Mouse (Mus musculus) ES-Bruce4 (cell line): ENCODE measurements around the gene Gas7. TPM values are rescaled to one million over a fixed set of nuclear protein-coding genes. Genes with fewer than 3 reads are reported as not detected.
A peak's percentile ranks its signal among the peaks of the same experiment; 100 is the strongest.

Source experiments
- H3K27ac ChIP-seq: 2 replicates; pipeline ENCODE4 v1.5.1; 2012; ENCODE audit warnings: low read length, inconsistent platforms; ENCODE audit not compliant: insufficient read depth
- H3K27me3 ChIP-seq: 2 replicates; pipeline ENCODE4 v1.6.1; 2012; ENCODE audit warnings: mild to moderate bottlenecking, low read length, inconsistent platforms; ENCODE audit not compliant: control insufficient read depth, poor library complexity, insufficient read depth, severe bottlenecking
- H3K36me3 ChIP-seq: 2 replicates; pipeline ENCODE4 v1.6.1; 2012; ENCODE audit warnings: inconsistent platforms, mild to moderate bottlenecking, low read length, moderate library complexity; ENCODE audit not compliant: control insufficient read depth, poor library complexity, insufficient read depth, severe bottlenecking
- H3K4me1 ChIP-seq: one replicate; pipeline ENCODE4 v1.8.1; 2011; ENCODE audit warnings: low read length; ENCODE audit not compliant: control insufficient read depth, insufficient read depth
- H3K4me3 ChIP-seq: 2 replicates; pipeline ENCODE4 v1.5.1; 2011; ENCODE audit warnings: low read depth, mild to moderate bottlenecking, low read length
- H3K9ac ChIP-seq: 2 replicates; pipeline ENCODE4 v1.6.1; 2012; ENCODE audit warnings: low read depth, mild to moderate bottlenecking, inconsistent platforms; ENCODE audit not compliant: poor library complexity, severe bottlenecking
- H3K9me3 ChIP-seq: replicated peaks from 2 replicates; pipeline ENCODE4 v1.6.1; 2012; ENCODE audit warnings: mild to moderate bottlenecking, low read length, inconsistent platforms; ENCODE audit not compliant: control insufficient read depth, poor library complexity, insufficient read depth, severe bottlenecking
- CTCF ChIP-seq: IDR thresholded peaks from one replicate; pipeline ENCODE4 v1.8.1; 2011; ENCODE audit warnings: low read depth, low read length
- EP300 ChIP-seq: IDR thresholded peaks from 2 replicates; pipeline ENCODE4 v1.6.1; 2011; ENCODE audit warnings: low read depth, low read length; ENCODE audit not compliant: insufficient read depth
- POLR2A ChIP-seq: IDR thresholded peaks from one replicate; pipeline ENCODE4 v1.8.1; 2011; ENCODE audit warnings: low read length; ENCODE audit not compliant: insufficient read depth
- polyA plus RNA-seq: library from polyadenylated mRNA; stranded (reverse); fragments of >200 nt; gene quantifications from 2 replicates; pipeline ENCODE4 v1.2.4, GENCODE M21; 2011; ENCODE audit warnings: low read depth; ENCODE audit not compliant: missing spikeins, insufficient read depth, insufficient read length

Gas7 gene
- polyA plus RNA-seq, 1 experiment: 2.3 TPM

DNA sequence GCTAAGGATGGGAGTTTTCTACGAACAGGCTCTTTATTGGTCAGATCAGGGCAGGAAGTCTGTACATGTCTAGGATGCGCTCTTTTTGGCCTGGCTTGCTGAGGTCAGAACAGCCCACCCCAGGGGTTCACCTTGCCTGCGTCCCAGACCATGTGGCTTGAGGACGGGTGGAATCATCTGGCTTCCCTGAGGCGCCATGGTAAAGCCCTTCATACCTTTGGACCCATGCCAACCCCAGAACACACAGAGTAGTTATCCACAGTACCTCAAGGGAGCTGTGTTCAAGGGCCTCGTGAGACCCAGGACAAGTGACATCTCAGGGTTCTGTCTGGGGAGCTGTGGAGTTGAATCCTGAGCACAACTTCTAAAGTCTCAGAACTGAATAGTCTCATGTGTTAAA is 196.5 kb downstream of the Gas7 start:
- Histone ChIP-seq H3K9ac (no peak overlapping the region), H3K27ac (no peak overlapping the region), H3K27me3 (no peaks in the 10 kb centered on the region), H3K36me3 (no peaks in the 10 kb centered on the region), H3K4me1 (peaks cover 10% of the 10 kb centered on the region), H3K4me3 (no peak overlapping the region), H3K9me3 (no peaks in the 10 kb centered on the region)
- no peak for TF ChIP-seq CTCF
- no peak for TF ChIP-seq EP300
- no peak for TF ChIP-seq POLR2A

DNA sequence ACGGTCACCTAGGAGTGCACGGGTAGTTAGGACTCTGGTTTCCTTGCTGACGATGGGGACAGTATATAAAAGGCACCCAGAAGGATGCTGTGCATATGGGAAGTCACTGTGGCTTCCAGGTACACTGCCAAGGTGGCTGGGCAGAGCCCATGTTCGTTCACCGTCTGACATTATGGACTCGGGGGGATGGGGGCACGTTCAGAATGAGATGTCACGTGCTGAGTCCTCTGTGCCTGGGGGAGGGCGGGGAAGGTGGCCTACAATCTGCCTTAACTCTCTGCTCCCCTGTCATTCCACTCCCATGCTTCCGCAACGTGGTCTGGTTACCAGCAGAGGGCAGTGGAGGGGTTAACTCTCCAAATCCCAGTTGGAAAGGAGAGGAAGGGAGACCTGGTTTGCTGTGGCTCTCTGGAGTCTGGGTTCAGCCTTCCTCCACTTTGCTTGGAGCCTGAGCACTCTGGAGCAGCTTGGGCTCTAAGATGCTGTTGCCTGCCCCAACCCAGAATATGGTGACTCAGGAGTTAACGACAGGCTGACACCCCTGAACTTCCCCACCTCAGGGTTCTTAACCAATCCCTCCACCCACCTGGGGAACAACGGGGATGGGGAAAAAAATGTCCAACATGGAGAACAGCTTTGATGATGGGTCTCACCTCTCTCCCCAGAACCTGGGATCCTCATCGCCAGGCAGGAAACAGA is 197.1 kb downstream of the Gas7 start:
- Histone ChIP-seq H3K27ac (no peak overlapping the region), H3K4me1 (peaks cover 15% of the 10 kb centered on the region), H3K4me3 (no peak overlapping the region), H3K27me3 (no peaks in the 10 kb centered on the region), H3K9ac (no peak overlapping the region), H3K36me3 (no peaks in the 10 kb centered on the region), H3K9me3 (no peaks in the 10 kb centered on the region)
- no peak for TF ChIP-seq EP300
- TF ChIP-seq POLR2A: no peak
- peak; percentile 79 for TF ChIP-seq CTCF

DNA sequence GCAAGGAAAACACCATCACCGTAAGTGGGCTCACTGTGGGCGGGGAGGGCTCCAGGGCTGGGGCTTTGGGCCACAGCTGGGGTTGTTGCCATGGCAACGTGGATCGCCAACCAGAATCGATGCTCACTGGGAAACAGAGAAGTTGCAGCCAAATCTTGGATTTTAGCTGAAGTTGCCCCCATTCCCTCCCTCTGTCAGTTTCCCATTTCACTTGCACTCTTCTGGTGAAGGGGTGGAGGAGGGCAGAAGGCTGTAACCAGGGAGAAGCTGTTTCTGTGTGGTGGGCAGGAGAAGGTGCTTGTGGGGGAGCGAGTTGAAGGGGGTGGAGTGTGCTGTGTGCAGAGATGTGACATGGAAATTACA is 197.6 kb downstream of the Gas7 start:
- H3K36me3 ChIP-seq: no peaks in the 10 kb centered on the region
- no peaks in the 10 kb centered on the region for H3K9me3 ChIP-seq
- peaks cover 15% of the 10 kb centered on the region for H3K4me1 ChIP-seq
- no peak for TF ChIP-seq CTCF
- no peak for TF ChIP-seq EP300
- TF ChIP-seq POLR2A: no peak
- no peak overlapping the region for H3K27ac ChIP-seq
- no peak overlapping the region for H3K9ac ChIP-seq
- no peak overlapping the region for H3K4me3 ChIP-seq
- H3K27me3 ChIP-seq: no peaks in the 10 kb centered on the region

DNA sequence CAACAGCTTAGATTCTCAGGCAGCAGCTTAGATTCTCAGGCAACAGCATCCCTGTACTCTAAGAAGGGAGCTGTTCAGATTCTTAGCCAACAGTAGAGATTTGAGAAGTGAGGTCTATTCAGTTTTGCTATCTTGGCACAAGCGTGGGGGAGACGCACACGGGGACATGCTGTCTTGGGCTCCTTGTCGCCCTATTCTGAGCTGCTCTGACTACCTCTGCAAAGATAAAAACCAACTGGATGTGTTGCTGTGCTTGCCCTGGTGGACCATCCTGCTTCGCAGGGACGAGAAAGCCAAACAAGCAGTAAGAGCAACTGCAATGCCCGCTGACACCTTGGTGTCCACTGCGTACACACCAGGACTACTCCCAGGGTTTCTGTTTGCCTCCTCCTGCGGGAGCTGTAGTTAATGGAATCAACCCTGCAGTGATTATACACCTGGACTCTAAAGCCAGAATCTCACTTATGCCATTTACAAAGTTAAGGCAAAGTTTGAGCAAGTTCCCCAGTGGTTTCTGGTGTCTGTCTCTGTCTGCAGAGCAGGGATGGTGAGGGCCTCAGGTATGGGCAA is 198.4 kb downstream of the Gas7 start:
- Histone ChIP-seq H3K4me1 (peaks cover 15% of the 10 kb centered on the region), H3K4me3 (no peak overlapping the region), H3K27me3 (no peaks in the 10 kb centered on the region), H3K36me3 (no peaks in the 10 kb centered on the region), H3K9ac (no peak overlapping the region), H3K27ac (no peak overlapping the region), H3K9me3 (no peaks in the 10 kb centered on the region)
- no peak for TF ChIP-seq EP300

DNA sequence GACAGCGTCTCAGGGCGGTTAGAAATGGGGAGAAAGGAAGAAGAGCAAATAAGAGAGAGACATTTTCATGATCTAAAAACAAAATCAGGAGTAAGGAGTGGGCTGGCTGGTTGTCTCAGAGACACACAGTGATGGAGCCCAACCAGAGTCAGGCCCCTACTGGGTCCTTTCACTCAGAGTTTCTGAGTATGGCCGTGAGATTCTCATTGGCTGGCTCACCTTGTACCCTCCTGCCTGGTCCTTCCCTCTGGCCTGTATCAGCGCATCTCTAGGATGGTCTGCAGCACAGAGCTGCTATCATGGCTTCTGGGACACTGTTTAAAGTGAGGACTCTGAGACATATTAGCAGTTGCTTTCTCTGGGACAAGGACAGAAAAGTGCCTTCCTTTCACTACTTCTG is 199.3 kb downstream of the Gas7 start:
- H3K27me3 ChIP-seq: no peaks in the 10 kb centered on the region

DNA sequence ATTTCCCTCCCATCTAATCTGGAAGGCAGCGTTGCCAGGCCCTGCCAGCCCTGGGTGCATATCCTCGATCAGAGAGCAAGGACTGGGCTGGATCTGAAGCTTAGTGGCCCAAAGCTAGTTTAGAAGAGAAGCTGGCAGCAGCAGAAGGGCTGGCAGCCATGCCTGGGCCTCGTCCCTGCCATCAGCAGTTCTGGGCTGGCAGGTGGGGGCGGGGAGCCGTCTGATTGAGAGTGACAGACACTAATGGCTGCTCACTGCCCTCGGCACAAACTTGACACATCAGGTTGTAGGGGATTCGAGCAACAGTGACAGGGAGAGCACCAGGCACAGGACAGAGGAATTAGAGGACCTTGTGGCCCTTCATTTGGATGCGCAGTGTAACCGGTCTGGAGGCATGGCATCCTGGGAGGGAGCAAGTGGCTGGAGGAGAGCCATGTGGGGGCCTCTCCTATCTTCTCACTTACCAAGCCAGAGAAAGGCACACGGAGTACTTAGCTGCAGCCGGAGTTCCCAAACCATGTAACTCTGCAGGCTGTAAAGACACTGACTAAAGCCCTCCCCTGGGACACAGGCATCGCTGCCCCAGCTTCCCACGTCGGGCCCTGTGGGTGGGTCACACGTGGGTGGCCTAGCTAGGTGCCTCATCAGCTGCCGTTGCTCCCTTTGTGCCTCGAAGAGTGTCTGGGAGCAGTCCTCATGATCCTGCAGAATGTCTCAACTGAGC is 200.2 kb downstream of the Gas7 start:
- H3K4me3 ChIP-seq: no peak overlapping the region
- H3K9ac ChIP-seq: no peak overlapping the region
- H3K36me3 ChIP-seq: no peaks in the 10 kb centered on the region
- peaks cover 16% of the 10 kb centered on the region for H3K4me1 ChIP-seq
- H3K27ac ChIP-seq: no peak overlapping the region
- TF ChIP-seq EP300: no peak
- TF ChIP-seq POLR2A: no peak
- TF ChIP-seq CTCF: no peak
- H3K27me3 ChIP-seq: no peaks in the 10 kb centered on the region
- H3K9me3 ChIP-seq: no peaks in the 10 kb centered on the region

More for the DNA sequence above, 199.3 kb downstream of the Gas7 start:
- H3K9ac ChIP-seq: no peak overlapping the region
- H3K27ac ChIP-seq: no peak overlapping the region
- no peak overlapping the region for H3K4me3 ChIP-seq
- no peaks in the 10 kb centered on the region for H3K36me3 ChIP-seq
- H3K9me3 ChIP-seq: no peaks in the 10 kb centered on the region
- TF ChIP-seq POLR2A (no peak), CTCF (no peak), EP300 (no peak)
- H3K4me1 ChIP-seq: peaks cover 16% of the 10 kb centered on the region
